Mouse (Mus musculus) kidney, postnatal 10 days (tissue): ENCODE results near the gene Nat9.

Source experiments
- DNase-seq: peaks from one replicate; pipeline ENCODE4 v3.0.0; 2021; ENCODE audit warnings: mixed read lengths

The Nat9 gene

GRCm38 (mm10) chr11:115151755-115152429 lies 35.8 kb downstream of the Nat9 start:
- peak; percentile 81 for DNase-seq

DNA sequence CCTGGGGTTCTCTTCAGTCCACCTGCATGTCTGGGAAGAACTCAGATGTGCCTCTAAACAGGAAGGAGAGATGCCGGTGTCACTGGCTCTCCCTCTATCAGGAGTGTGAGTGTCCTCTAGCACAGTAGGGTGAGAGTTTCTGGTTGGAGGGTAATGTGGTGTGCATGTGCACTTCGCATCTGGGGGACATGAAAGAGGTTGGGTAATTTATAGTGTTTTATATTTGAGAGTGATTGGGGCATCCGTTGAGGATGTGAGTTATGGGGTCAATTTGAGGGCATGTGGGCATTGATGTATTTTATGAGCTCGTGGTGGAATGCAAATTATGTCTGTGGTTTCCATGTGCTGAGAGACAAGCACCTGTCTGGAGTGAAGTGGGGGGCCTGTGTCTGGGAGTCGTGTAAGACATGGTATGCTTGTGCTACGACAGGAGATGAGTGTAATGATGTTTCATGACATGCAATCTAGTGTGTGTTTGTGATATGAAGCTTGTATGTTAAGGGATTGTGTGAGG lies 36.9 kb downstream of the Nat9 start:
- DNase-seq: no peak

- DNase-seq: no peak
Measured at GRCm38 (mm10) chr11:115147813-115148212, 39.8 kb downstream of the Nat9 start.

GRCm38 (mm10) chr11:115141970-115142369 lies 45.7 kb downstream of the Nat9 start:
- DNase-seq: no peak

DNA sequence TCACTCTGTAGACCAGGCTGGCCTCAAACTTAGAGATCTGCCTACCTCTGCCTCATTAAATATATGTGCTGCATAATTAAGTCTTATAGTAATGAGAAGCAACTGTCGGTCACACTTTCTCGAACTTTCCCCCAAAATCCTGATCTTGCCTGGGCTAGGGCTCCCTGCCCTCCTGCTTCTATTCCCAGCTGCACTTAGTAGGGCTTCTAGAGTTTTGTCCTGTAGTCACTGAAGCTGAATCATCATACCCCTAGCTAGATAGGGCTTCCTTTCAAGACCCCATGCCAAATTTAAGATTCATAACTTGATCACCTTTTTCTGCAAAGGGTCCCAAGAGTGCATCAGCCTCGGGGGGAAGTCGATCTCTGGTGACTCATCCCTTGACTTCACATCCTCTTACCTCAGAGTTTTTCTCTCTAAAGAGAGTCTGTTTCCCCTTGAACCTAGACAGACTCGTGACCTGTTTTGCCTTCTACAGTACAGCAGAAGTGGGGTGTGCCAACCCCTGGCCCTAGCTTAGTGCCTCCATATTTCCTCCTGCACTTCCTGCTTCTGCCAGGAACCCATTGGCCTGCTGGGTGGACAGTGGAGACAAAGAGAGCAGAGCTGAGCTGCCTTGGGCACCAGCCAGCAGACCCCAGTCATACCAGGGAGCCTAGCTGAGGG lies 48.9 kb downstream of the Nat9 start:
- DNase-seq: no peak

DNA sequence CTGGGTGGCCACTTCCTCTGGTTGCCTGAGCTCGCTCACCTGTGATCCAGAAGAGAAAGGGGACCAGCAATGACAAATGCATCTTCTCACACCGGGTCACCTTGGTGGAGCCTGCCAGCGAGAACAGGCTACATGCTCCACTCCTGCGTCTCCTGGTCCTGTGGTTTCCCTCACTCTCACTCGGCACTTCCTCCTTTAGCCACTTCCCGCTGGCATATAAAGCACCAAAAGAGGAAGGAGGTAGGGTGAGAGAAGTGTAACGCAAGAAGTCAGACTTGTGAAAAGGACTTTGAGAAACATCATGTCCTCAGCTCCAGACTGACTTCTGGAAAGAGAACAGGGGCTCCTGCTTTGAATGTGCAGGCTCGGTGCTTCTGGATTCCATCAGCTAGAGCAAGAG lies 53.9 kb downstream of the Nat9 start, which contains the start of gene Cd300lf:
TSS of gene Cd300lf (minus strand) at position 193 of the 400 bp plus-strand sequence.
- no peak for DNase-seq
